In the genomic region with DNA sequence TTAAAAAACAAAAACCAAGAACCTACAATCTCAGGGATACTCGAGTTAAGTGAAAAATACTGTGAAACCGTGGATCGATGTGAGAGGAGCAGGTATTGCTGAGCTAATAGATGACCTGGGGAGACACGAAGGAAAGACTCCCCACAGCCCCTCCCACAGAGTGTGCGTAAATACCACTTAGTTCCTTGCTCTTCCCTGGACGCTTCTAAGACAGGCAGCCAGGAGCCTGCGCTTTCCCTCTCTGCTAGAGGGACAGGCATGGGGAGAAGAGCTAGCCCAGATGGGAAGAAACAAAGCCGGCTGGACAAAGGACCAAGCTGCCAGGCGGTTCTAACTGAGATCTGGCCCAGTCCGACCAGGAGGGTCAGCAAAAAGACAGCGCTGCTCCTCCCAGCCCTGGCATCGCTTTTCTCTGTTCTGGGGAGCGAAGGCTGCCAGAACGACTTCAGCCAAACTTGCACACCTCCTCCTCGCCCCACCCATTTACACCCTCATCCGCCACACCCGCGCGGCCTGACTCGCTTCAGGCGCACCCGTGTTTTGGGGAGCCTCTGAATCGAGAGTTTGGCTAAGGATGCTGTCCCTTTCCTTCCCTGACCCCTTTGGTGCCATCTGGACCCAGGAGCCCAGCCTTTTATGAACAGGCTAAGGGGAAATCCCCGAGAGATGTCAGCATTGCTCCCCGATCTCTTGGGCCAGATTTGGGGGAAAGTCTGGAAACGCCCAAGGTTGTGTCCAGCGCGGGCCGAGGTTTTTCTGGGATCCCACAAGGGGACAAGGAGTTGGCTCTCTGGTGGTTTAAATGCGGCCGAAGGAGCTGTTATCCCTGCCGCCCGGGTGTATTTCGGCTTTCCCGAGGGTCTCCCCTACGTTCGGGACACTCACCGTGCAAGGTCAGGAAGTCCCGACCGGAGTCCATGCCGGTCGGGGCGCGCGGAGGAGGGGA, we compare ENCODE assay signal across 8 mouse cellular contexts. TPM values are rescaled to one million over a fixed set of nuclear protein-coding genes. Genes with fewer than 3 reads are reported as not detected.
DNase-seq lines count a peak whose midpoint lies in the region; ATAC-seq and TF ChIP-seq lines count a peak whose summit lies in the region.

No protein-coding gene starts in this region.

- H3K4me1 ChIP-seq in kidney, adult 2 months (ENCODE audit: control insufficient read depth, insufficient read depth, low read length), result peaks cover 7% of the 10 kb centered on the region; the same call in 1 of the 2 replicates
- peaks cover 46% of the 10 kb centered on the region for H3K4me1 ChIP-seq in forebrain, embryonic 12.5 days
- H3K4me1 ChIP-seq in hindbrain, embryonic 11.5 days (replicated peaks; ENCODE audit: control insufficient read depth, insufficient read depth, low read length), result peaks cover 8% of the 10 kb centered on the region
- peaks cover 8% of the 10 kb centered on the region for H3K4me1 ChIP-seq in liver, embryonic 15.5 days (replicated peaks)
- peaks cover 35% of the 10 kb centered on the region for H3K4me1 ChIP-seq in olfactory bulb, adult 2 months (ENCODE audit: control insufficient read depth, insufficient read depth, low read length)

- TF ChIP-seq CTCF in kidney, adult 2 months (conservative IDR thresholded peaks at IDR 0.05; ENCODE audit: insufficient read depth, insufficient read length, low read depth, low read length), result no peak
- no peak for TF ChIP-seq CTCF in olfactory bulb, adult 2 months (IDR thresholded peaks at IDR 0.05; ENCODE audit: insufficient read depth, low read depth, low read length)

- H3K27ac ChIP-seq in kidney, adult 2 months (ENCODE audit: insufficient read depth, low read depth, low read length), result peak overlapping the region; percentile 19
- no peak overlapping the region for H3K27ac ChIP-seq in forebrain, embryonic 12.5 days
- H3K27ac ChIP-seq in hindbrain, embryonic 11.5 days (ENCODE audit: low read depth, low read length), result no peak overlapping the region
- H3K27ac ChIP-seq in liver, embryonic 15.5 days (replicated peaks), result no peak overlapping the region
- no peak overlapping the region for H3K27ac ChIP-seq in olfactory bulb, adult 2 months (ENCODE audit: insufficient read depth, low read depth, low read length)

- TF ChIP-seq POLR2A in kidney, adult 2 months (IDR thresholded peaks at IDR 0.05; ENCODE audit: low read depth, low read length), result no peak
- TF ChIP-seq POLR2A in olfactory bulb, adult 2 months (IDR thresholded peaks at IDR 0.05; ENCODE audit: insufficient read depth, low read depth, low read length), result 0 out of 2 replicates have a peak, but pooled peaks have one; percentile 47

- peak; percentile 59 for DNase-seq in kidney, adult 2 months
- no peak for DNase-seq in kidney, adult 11 months
- DNase-seq in adipocyte (ENCODE audit: low spot score), result peak; percentile 39
- DNase-seq in hindbrain, embryonic 11.5 days (ENCODE audit: low spot score), result peak; percentile 55
- DNase-seq in layer of hippocampus, adult 9-11 months, result no peak

- ATAC-seq in forebrain, embryonic 12.5 days (ENCODE audit: low FRiP score), result no peak
- no peak for ATAC-seq in hindbrain, embryonic 11.5 days (ENCODE audit: low FRiP score)
- ATAC-seq in liver, embryonic 15.5 days (ENCODE audit: insufficient read depth), result no peak

- H3K27me3 ChIP-seq in kidney, adult 2 months (replicated peaks; ENCODE audit: control insufficient read depth, insufficient read depth, low read length), result no peaks in the 10 kb centered on the region
- H3K27me3 ChIP-seq in forebrain, embryonic 12.5 days, result peaks cover 70% of the 10 kb centered on the region
- H3K27me3 ChIP-seq in hindbrain, embryonic 11.5 days (ENCODE audit: control insufficient read depth, insufficient read depth, low read length), result peaks cover 12% of the 10 kb centered on the region
- peaks cover 83% of the 10 kb centered on the region for H3K27me3 ChIP-seq in liver, embryonic 15.5 days

- H3K36me3 ChIP-seq in kidney, adult 2 months (ENCODE audit: control insufficient read depth, insufficient read depth, low read length), result no peaks in the 10 kb centered on the region
- no peaks in the 10 kb centered on the region for H3K36me3 ChIP-seq in forebrain, embryonic 12.5 days (replicated peaks)
- H3K36me3 ChIP-seq in hindbrain, embryonic 11.5 days (ENCODE audit: control insufficient read depth, insufficient read depth, low read length), result no peaks in the 10 kb centered on the region
- H3K36me3 ChIP-seq in liver, embryonic 15.5 days (replicated peaks), result no peaks in the 10 kb centered on the region

- WGBS in kidney, adult 2 months, result 6% methylated on average over 45 of the region's 45 CpGs
- WGBS in forebrain, embryonic 12.5 days, result 3% methylated on average over 45 of the region's 45 CpGs
- WGBS in hindbrain, embryonic 11.5 days, result 3% methylated on average over 45 of the region's 45 CpGs
- 3% methylated on average over 45 of the region's 45 CpGs for WGBS in liver, embryonic 15.5 days (ENCODE audit: insufficient replicate concordance)
- 11% methylated on average over 45 of the region's 45 CpGs for WGBS in olfactory bulb, adult 2 months

- peak overlapping the region; percentile 73 for H3K4me2 ChIP-seq in forebrain, embryonic 12.5 days
- peak overlapping the region; percentile 79 for H3K4me2 ChIP-seq in hindbrain, embryonic 11.5 days (replicated peaks; ENCODE audit: low read depth, low read length)
- peak overlapping the region; percentile 61 for H3K4me2 ChIP-seq in liver, embryonic 15.5 days

- H3K9ac ChIP-seq in forebrain, embryonic 12.5 days, result peak overlapping the region; percentile 21
- peak overlapping the region; percentile 62 for H3K9ac ChIP-seq in hindbrain, embryonic 11.5 days (ENCODE audit: low read depth, low read length)
- H3K9ac ChIP-seq in liver, embryonic 15.5 days, result no peak overlapping the region

- peak overlapping the region; percentile 56 for H3K4me3 ChIP-seq in kidney, adult 2 months (ENCODE audit: insufficient read depth, low read depth, low read length)
- H3K4me3 ChIP-seq in forebrain, embryonic 12.5 days (replicated peaks), result peak overlapping the region; percentile 48
- peak overlapping the region; percentile 58 for H3K4me3 ChIP-seq in hindbrain, embryonic 11.5 days (ENCODE audit: low read depth, low read length)
- peak overlapping the region; percentile 46 for H3K4me3 ChIP-seq in liver, embryonic 15.5 days (replicated peaks)
- peak overlapping the region; percentile 64 for H3K4me3 ChIP-seq in olfactory bulb, adult 2 months (ENCODE audit: insufficient read depth, low read depth, low read length)

- no peaks in the 10 kb centered on the region for H3K9me3 ChIP-seq in forebrain, embryonic 12.5 days
- H3K9me3 ChIP-seq in hindbrain, embryonic 11.5 days (ENCODE audit: control insufficient read depth, low read length), result no peaks in the 10 kb centered on the region
- no peaks in the 10 kb centered on the region for H3K9me3 ChIP-seq in liver, embryonic 15.5 days (replicated peaks)

RNA-seq across cellular contexts. Expression of a gene that starts 0.6 kb away (rescaled TPM):
- 11.3 and 11.8 TPM in 2 replicates for polyA plus RNA-seq in kidney, adult 2 months (2012; rRNA removed)
- 11.0 and 16.8 TPM in 2 replicates for polyA plus RNA-seq in forebrain, embryonic 12.5 days (2016; fragmentation: Nextera tagmentation; extraction: Ambion mirVana)
- polyA plus RNA-seq in hindbrain, embryonic 11.5 days (2014; fragmentation: Nextera tagmentation; extraction: Ambion mirVana), result 27.7 and 28.8 TPM in 2 replicates
- 1.2 and 1.8 TPM in 2 replicates for polyA plus RNA-seq in liver, embryonic 15.5 days (2015; fragmentation: Nextera tagmentation; extraction: Ambion mirVana)
- polyA plus RNA-seq in olfactory bulb, adult 2 months (2012; ENCODE audit: insufficient read depth, insufficient read length, low replicate concordance, missing spikeins), result not detected in 2 replicates

RNA-seq across cellular contexts. Expression of a gene that starts 9.5 kb away (rescaled TPM):
- 30.3 and 38.7 TPM in 2 replicates for polyA plus RNA-seq in kidney, adult 2 months (2012; rRNA removed)
- polyA plus RNA-seq in forebrain, embryonic 12.5 days (2016; fragmentation: Nextera tagmentation; extraction: Ambion mirVana), result 0.79 and 1.0 TPM in 2 replicates
- polyA plus RNA-seq in hindbrain, embryonic 11.5 days (2014; fragmentation: Nextera tagmentation; extraction: Ambion mirVana), result 1.4 and 2.1 TPM in 2 replicates
- polyA plus RNA-seq in liver, embryonic 15.5 days (2015; fragmentation: Nextera tagmentation; extraction: Ambion mirVana), result 0.06 TPM in 1 of 2 replicates, not detected in the other
- polyA plus RNA-seq in olfactory bulb, adult 2 months (2012; ENCODE audit: insufficient read depth, insufficient read length, low replicate concordance, missing spikeins), result not detected in 2 replicates

RNA-seq across cellular contexts. Expression of a gene that starts 40.2 kb away (rescaled TPM):
- polyA plus RNA-seq in kidney, adult 2 months (2012; rRNA removed), result 48.5 and 73.9 TPM in 2 replicates
- polyA plus RNA-seq in forebrain, embryonic 12.5 days (2016; fragmentation: Nextera tagmentation; extraction: Ambion mirVana), result 6.8 and 6.9 TPM in 2 replicates
- polyA plus RNA-seq in hindbrain, embryonic 11.5 days (2014; fragmentation: Nextera tagmentation; extraction: Ambion mirVana), result 7.5 and 8.8 TPM in 2 replicates
- 10.0 and 11.0 TPM in 2 replicates for polyA plus RNA-seq in liver, embryonic 15.5 days (2015; fragmentation: Nextera tagmentation; extraction: Ambion mirVana)
- polyA plus RNA-seq in olfactory bulb, adult 2 months (2012; ENCODE audit: insufficient read depth, insufficient read length, low replicate concordance, missing spikeins), result not detected in 2 replicates

Comparison
In these comparisons a context has a peak if more than half of its experiments do, and no peak if none do; other contexts are left out.
1. DNase-seq: peak in kidney, adult 2 months (single experiment), adipocyte (single experiment) and hindbrain, embryonic 11.5 days (single experiment); none in kidney, adult 11 months (single experiment) and layer of hippocampus, adult 9-11 months (single experiment).
2. Peak in every context shown above with its lines, with median percentiles within 50 percentile points of each other: H3K4me3 ChIP-seq and H3K4me2 ChIP-seq.